Mouse (Mus musculus) gastrocnemius, postnatal 25 days (tissue): Measurements from ENCODE around the gene Rapgef4. TPM values are rescaled to one million over a fixed set of nuclear protein-coding genes. Genes with fewer than 3 reads are reported as not detected.

ENCODE experiments used
- DNase-seq: peaks from one replicate; pipeline ENCODE4 v3.0.0; 2022
- total RNA-seq, 2 experiments: library from RNA; stranded (reverse); gene quantifications; 1 replicate in 1 of 2; 2 replicates in 1 of 2; pipeline ENCODE4 v1.2.3; 2021

Rapgef4 gene
- total RNA-seq, 2 experiments from 2014 or later: 1.8 to 2.3 TPM

DNA sequence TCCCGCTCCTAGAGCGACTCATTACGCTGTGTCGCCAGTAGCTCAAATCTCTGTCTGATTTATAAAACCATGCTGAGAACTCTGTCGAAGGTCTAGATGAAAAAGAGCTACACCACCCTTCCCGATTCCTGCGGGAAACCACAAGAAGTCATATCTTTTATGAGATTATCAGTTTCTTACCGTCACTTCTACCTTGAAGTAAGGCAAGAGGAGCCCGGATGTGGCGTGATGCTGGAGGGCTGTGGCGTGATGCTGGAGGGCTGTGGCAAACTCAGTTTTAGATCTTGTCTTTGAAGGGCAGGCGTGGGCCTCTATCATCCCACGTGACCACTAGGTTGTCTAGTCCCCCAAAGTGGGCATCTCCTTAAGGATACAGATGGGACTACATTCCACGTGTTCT is 300.9 kb downstream of the Rapgef4 start:
- no peak for DNase-seq

- DNase-seq: no peak
Observed at GRCm38 (mm10) chr2:72282733-72283132, 301.7 kb downstream of the Rapgef4 start.

- no peak for DNase-seq
Observed at GRCm38 (mm10) chr2:72284689-72285088, 303.6 kb downstream of the Rapgef4 start.

GRCm38 (mm10) chr2:72285256-72285887 is 304.3 kb downstream of the Rapgef4 start, which contains the start of gene Map3k20:
Gene Map3k20 (plus strand): TSS chr2:72285637.
- peak; percentile 72 for DNase-seq

GRCm38 (mm10) chr2:72285888-72286661 is 305.0 kb downstream of the Rapgef4 start:
- peak; percentile 53 for DNase-seq

DNA sequence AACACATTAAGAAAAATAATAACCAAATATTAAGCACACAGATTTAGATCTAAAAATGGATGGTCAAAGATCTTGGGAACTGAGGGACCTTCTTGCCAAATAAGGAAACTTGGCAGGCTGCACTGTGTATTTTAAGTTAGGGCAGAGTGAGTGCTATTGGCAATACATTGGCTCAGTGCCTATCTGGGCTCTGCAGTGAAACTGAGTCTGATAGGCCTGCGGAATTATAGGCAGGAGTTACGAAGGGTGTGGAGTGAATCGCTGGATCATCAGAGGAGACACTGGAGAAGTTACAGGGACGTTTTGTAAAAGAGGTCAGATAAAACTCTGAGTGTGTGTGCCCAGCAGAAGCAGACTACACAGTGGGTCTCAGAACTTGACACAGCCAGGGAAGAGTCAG is 306.1 kb downstream of the Rapgef4 start:
- no peak for DNase-seq

DNA sequence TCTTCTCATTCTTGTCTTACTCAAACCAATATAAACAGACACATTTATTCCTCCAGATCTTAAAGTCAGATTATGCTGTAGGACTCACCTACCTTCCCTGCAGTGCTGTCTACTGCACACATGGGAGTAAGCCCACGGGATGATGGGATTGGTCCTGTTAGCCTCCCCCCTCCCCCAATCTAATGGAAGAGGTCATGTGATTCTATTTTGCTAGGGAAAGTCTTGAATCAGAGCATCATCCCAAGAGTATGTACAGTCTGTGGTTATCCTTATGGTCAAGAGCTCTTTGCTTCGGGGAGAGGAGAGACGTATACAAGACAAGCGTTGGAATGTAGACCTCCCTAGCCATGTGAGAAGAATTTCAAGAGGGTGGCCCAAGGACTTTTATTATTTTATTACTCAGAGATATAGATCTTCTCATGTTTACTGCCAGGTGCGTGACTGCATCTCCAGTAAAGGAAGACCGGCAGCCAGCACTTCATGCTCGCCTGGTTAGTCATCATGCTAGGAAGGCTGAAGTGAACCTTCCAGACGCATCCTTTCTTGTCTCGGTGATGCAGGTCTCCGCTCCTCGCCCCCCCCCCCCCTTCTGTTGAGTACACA is 308.0 kb downstream of the Rapgef4 start:
- no peak for DNase-seq

- DNase-seq: no peak
Observed at GRCm38 (mm10) chr2:72291103-72291502, 310.1 kb downstream of the Rapgef4 start.

- DNase-seq: no peak
Observed at GRCm38 (mm10) chr2:72292573-72292972, 311.5 kb downstream of the Rapgef4 start.

DNA sequence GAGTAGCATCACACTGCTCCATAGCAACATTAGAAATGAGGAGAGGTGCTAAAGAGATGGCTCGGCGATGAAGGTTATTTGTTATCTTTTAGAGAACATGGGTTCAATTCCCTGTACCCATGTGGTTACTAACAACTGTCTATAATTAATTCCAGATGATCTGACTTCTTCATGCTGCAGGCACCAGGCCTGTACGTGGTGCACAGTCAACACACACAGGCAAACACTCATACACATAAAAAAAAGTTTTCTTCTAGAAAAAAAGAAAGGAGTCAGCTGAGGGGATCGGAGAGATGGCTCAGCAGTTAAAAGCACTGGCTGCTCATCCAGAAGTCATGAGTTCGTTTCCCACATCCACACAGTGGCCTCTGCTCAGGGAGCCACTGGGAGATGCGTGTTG is 314.0 kb downstream of the Rapgef4 start:
- DNase-seq: no peak

DNA sequence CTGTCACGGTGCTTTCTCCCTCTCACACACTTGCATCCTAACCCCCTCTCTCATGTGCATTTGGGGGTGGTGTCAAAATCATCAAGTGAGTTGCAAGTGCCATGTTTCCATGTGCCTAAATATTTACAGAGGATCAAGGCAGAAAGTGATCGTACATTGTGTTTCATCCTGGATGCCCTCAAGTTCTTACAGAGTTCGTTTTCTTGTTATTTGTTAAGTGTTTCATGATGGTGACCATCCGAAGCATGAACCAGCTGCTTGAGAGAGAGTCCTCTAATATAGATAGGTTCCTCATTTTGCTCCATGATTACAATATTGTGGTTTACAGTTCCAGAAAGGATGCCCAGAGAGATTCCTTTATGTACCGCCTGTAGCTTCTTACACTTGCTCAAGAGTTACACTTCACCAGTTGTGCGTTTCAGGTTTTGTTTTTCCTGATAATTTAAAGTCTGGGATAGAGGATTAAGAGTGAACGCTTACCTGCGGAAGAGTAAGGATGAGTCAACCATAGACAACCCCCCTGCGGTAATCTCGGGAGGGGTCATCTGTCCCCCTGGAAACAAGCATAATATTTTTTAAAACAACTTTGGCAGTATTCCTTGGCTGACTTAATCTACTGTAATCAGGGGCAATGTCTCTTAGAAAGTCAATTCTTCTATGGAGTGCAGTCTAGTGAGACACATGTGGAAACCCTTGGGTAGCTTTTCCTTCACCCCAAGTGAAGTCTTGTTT is 316.1 kb downstream of the Rapgef4 start:
- no peak for DNase-seq

DNA sequence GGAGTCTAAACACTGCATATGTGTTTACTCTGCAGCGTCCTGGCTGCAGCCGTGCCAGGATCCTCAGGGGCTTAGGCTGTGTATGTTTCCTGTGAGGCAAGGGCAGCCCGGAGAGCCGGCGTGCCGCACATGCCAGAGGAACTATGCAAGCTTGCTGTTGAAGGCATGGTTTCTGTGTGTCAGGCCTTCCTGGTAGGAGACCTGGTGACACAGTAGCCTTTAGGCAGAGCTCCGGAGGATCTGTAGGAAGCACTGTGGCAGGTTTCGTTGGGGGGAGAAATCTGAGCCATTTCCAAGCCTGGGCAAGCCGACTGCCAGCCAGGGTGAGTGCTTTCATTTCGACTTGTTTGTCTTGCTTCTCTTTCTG is 316.7 kb downstream of the Rapgef4 start:
- peak; percentile 51 for DNase-seq

DNA sequence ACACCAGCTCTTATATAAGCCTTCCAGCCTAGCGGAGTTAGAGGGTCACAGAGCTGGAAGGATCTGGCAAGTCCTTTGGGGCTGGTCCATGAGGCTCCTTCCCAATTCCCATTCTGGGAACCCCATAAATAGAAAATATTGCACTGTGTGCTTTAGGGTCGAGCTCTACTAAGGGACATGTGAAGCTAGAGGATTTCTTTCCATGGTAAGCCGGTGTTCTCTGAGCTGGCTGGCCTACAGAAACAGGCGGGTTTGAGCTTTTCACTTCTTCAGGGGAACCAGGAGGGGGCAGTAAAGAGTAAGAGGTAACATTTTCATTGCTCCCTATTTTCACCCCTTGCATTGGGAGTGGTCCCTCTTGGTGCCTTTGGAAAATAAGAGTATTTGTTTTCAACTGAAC is 317.4 kb downstream of the Rapgef4 start:
- DNase-seq: peak; percentile 60

- DNase-seq: no peak
Observed at GRCm38 (mm10) chr2:72301194-72301916, 320.3 kb downstream of the Rapgef4 start.

GRCm38 (mm10) chr2:72305738-72306137 is 324.7 kb downstream of the Rapgef4 start:
- DNase-seq: no peak

Other genes with a start within 250 kb of the Rapgef4 start
- 10 to 100 TPM; 14.7 to 21.9 TPM for gene Itga6, start 235.6 kb upstream of the Rapgef4 start, total RNA-seq
- gene Pdk1, start 108.0 kb upstream of the Rapgef4 start, total RNA-seq: 10 to 100 TPM; 58.0 TPM